Mouse (Mus musculus) limb, embryonic 12.5 days (tissue): ENCODE results near the gene Kif14. TPM values are rescaled to one million over a fixed set of nuclear protein-coding genes. Genes with fewer than 3 reads are reported as not detected.

Source experiments
- ATAC-seq: fragments of 200-750 bp; cut with Nextera tagmentation; 2 replicates; pipeline ENCODE4 v1.8.0; 2017; ENCODE audit warnings: low read depth, moderate TSS enrichment; ENCODE audit not compliant: insufficient number of reproducible peaks, insufficient read depth, low FRiP score, low TSS enrichment
- H3K27ac ChIP-seq: fragments of 300-500 bp; sonication (generic); 2 replicates; pipeline ENCODE4 v1.5.1; 2016; ENCODE audit warnings: mild to moderate bottlenecking, moderate library complexity
- H3K27me3 ChIP-seq: fragments of 300-500 bp; sonication (generic); 2 replicates; pipeline ENCODE4 v1.6.1; 2016; ENCODE audit warnings: mild to moderate bottlenecking, moderate library complexity
- H3K36me3 ChIP-seq: fragments of 300-500 bp; sonication (generic); 2 replicates; pipeline ENCODE4 v1.6.1; 2016; ENCODE audit warnings: mild to moderate bottlenecking, moderate library complexity
- H3K4me1 ChIP-seq: fragments of 300-500 bp; sonication (generic); replicated peaks from 2 replicates; pipeline ENCODE4 v1.6.1; 2016
- H3K4me2 ChIP-seq: fragments of 300-500 bp; sonication (generic); 2 replicates; pipeline ENCODE4 v1.6.1; 2016; ENCODE audit warnings: mild to moderate bottlenecking, moderate library complexity
- H3K4me3 ChIP-seq: fragments of 300-500 bp; sonication (generic); replicated peaks from 2 replicates; pipeline ENCODE4 v1.5.1; 2016; ENCODE audit warnings: mild to moderate bottlenecking
- H3K9ac ChIP-seq: fragments of 300-500 bp; sonication (generic); replicated peaks from 2 replicates; pipeline ENCODE4 v1.6.1; 2016; ENCODE audit warnings: mild to moderate bottlenecking, moderate library complexity
- H3K9me3 ChIP-seq: fragments of 300-500 bp; sonication (generic); 2 replicates; pipeline ENCODE4 v1.6.1; 2016; ENCODE audit warnings: mild to moderate bottlenecking, moderate library complexity
- WGBS: fragments of 180-500 bp; shearing (Covaris S2); methylation state at CpG from one replicate; pipeline ENCODE4 v1.1.7; 2016; 5-methylcytosine and 5-hydroxymethylcytosine counted together
- polyA plus RNA-seq: library from polyadenylated mRNA; unstranded; fragments of >200 nt; fragmentation: Nextera tagmentation; extraction: Ambion mirVana; gene quantifications from 2 replicates; pipeline ENCODE4 v1.2.1, GENCODE M21; 2016

Gene Kif14
- polyA plus RNA-seq, 1 experiment from 2014 or later = 8.8 TPM

DNA sequence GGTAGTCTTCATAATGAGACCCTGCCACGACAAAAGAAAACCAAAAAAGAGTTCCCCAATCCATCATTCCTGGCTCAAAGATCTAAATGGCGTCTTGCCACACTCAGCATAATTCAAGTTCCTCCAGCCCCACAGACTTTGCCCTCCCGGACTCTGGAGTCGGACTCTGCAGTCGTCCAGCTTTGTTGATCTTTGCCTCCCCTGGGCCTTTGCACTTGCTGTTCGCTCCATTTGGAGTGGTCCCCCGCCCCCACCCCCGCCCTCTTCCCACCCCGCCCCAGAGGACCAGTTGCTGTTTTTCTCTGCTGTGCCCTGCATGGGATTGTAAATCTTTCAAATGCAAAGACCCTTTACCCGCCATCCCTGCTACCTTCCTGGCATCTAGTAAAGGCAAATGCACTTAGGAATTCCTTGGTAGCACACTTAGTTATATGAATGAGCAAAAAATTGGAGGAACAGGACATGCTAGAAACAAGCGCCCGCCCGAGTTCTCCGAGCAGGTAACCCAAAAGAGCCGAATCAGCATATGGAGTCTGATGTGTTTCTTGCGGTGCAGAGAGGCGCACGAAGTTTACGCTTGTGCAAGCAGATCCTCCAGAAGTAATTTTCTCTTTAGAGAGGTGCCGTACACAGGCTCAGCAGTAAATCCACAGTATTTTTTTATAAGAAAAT, 103.6 kb downstream of the Kif14 start:
- peaks cover 2% of the 10 kb centered on the region; the same call in 1 of the 2 replicates for H3K27me3 ChIP-seq
- no peaks in the 10 kb centered on the region for H3K36me3 ChIP-seq
- peak overlapping the region; percentile 48 for H3K4me2 ChIP-seq
- H3K4me3 ChIP-seq = peak overlapping the region; percentile 19; the same call in 1 of the 2 replicates
- 35% methylated on average over 20 of the region's 20 CpGs for WGBS
- H3K27ac ChIP-seq = no peak overlapping the region
- H3K9me3 ChIP-seq = no peaks in the 10 kb centered on the region
- H3K9ac ChIP-seq = no peak overlapping the region; the same call in 1 of the 2 replicates
- peaks cover 12% of the 10 kb centered on the region; the same call in 1 of the 2 replicates for H3K4me1 ChIP-seq
- no peak for ATAC-seq

DNA sequence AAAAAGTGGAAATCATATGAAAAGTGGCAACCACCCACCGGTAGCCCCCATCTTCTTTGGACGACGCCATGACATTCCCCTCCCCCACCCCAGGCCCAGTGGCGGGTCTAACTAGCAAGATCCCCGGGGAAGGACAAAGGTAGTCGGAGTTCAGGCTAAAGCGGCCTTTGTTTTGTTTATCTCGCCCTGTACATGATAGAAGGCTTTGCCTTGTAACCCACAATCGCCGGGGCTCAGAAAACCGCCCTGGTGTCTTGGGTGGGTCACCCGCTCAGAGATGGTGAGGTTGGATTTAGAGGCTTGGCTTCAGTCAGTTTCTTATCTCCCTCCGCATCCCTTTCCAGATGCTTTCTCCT, 104.1 kb downstream of the Kif14 start:
- Histone ChIP-seq H3K4me2 (peak overlapping the region; percentile 48), H3K27me3 (peaks cover 2% of the 10 kb centered on the region; the same call in 1 of the 2 replicates), H3K9me3 (no peaks in the 10 kb centered on the region), H3K4me3 (peak overlapping the region; percentile 19; the same call in 1 of the 2 replicates), H3K27ac (no peak overlapping the region), H3K36me3 (no peaks in the 10 kb centered on the region), H3K4me1 (peaks cover 12% of the 10 kb centered on the region; the same call in 1 of the 2 replicates), H3K9ac (no peak overlapping the region)
- WGBS = 19% methylated on average over 13 of the region's 13 CpGs
- no peak for ATAC-seq

DNA sequence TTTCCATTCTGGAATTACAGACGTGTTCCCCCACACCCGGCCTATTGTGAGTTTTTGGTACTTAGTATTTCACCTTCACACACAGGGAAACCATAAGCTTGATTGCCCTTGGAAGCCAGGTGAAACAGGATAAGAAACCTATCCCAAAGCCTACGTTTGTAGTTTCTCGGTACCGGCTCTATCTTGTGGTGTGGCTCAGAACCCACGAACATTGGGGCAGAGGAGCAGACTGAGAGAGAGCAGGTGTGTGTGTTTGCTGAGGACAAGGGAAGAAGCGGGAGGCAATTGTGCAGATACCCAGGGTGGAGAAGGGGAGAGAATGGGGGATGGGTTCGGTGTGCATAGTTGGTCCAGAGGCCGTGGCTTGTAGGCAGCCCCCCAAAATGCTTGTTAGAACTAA, 104.8 kb downstream of the Kif14 start:
- 89% methylated on average over 9 of the region's 9 CpGs for WGBS

DNA sequence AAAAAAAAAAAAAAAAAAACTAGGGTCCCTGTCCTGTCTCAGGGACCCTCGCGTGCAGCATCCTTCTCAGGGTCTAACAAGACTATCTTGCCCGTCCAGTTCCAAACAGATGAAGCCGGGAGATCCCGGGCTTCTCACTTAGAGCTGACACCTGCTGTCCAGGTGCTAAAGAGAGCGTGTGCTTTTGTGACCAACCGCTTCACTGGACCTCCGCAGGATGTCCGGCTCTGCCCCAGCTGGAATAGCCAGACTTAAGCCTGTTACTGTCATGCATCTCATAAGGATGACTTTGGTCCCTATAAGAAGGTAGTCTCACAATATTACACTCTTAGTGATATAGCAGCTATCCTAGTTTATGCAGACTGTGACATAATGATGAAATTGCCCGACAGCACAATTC, 105.4 kb downstream of the Kif14 start:
- Histone ChIP-seq H3K4me3 (no peak overlapping the region), H3K9me3 (no peaks in the 10 kb centered on the region), H3K4me2 (no peak overlapping the region), H3K9ac (no peak overlapping the region), H3K36me3 (no peaks in the 10 kb centered on the region), H3K27me3 (peaks cover 6% of the 10 kb centered on the region; the same call in 1 of the 2 replicates), H3K27ac (no peak overlapping the region), H3K4me1 (peaks cover 12% of the 10 kb centered on the region; the same call in 1 of the 2 replicates)
- ATAC-seq = no peak
- 83% methylated on average over 10 of the region's 10 CpGs for WGBS

More for the DNA sequence above, 104.8 kb downstream of the Kif14 start:
- H3K4me3 ChIP-seq = no peak overlapping the region
- no peak overlapping the region for H3K9ac ChIP-seq
- H3K36me3 ChIP-seq = no peaks in the 10 kb centered on the region
- H3K4me2 ChIP-seq = no peak overlapping the region
- ATAC-seq = no peak
- H3K4me1 ChIP-seq = peaks cover 12% of the 10 kb centered on the region; the same call in 1 of the 2 replicates
- H3K9me3 ChIP-seq = no peaks in the 10 kb centered on the region
- H3K27ac ChIP-seq = no peak overlapping the region
- H3K27me3 ChIP-seq = peaks cover 2% of the 10 kb centered on the region; the same call in 1 of the 2 replicates

DNA sequence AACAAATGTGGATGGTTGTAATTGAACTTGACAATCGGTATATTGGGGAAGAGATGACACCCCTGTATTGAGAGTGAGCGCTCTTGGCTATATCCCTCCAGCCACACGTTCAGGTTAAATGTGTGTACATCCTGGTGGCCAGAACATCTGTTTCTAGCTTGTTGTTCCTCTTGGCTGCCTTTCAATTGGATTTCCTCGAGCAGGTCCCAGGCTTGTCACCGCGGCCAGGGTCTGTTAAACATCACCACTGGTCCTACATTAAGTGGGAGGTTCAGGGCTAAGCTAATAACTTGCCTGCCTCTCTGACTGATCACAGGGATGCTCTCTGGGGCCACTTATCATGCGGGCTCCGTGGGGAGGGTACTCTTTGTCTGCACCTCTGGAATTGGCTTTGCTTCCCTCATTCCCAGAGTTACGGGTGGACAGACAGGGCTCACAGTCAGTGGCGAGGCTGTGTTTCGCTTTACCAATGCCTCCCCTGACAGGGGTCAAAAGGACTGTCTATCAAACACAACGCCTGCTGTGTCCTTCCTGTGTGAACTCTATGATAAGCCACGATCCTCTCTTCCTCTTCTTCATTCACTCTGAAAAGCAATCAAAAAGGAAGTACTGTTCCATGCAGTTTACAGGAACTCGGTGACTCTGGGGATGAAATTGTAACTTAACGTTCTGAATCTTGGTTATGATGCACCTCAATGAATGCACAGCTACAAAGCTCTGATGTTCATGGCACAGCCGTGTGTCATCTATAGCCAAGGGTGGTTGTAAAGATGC, 111.9 kb downstream of the Kif14 start:
- Histone ChIP-seq H3K36me3 (no peaks in the 10 kb centered on the region), H3K9ac (no peak overlapping the region), H3K27me3 (peaks cover 19% of the 10 kb centered on the region), H3K9me3 (no peaks in the 10 kb centered on the region), H3K27ac (no peak overlapping the region), H3K4me3 (no peak overlapping the region), H3K4me2 (peak overlapping the region; percentile 19; the same call in 1 of the 2 replicates), H3K4me1 (peaks cover 14% of the 10 kb centered on the region)
- WGBS = 30% methylated on average over 16 of the region's 16 CpGs
- ATAC-seq = peak; percentile 53; the same call in 1 of the 2 replicates

DNA sequence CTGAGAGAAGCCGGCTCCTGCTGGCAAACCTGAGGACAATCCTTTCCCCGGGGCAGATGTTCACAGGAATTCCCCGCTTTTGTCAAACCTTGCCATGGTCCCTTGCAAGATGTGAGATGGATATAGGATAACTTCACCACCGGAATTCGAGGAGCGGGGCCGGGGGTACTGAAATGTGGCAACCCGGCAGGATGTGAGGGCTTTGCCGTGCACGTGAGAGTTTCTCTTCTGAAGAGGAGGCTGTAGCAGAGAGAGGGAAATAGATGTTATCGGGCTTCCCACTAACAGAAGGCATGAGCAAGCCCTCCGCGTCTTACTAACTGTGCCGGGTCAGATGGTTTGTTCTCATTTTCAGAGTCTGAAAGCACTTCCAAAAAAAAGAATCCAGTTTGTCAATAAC, 113.2 kb downstream of the Kif14 start:
- no peak for ATAC-seq
- H3K36me3 ChIP-seq = no peaks in the 10 kb centered on the region
- H3K27me3 ChIP-seq = peaks cover 19% of the 10 kb centered on the region
- peaks cover 21% of the 10 kb centered on the region for H3K4me1 ChIP-seq
- no peak overlapping the region for H3K4me3 ChIP-seq
- H3K9ac ChIP-seq = no peak overlapping the region
- no peak overlapping the region for H3K27ac ChIP-seq
- H3K4me2 ChIP-seq = no peak overlapping the region
- H3K9me3 ChIP-seq = no peaks in the 10 kb centered on the region
- WGBS = 85% methylated on average over 14 of the region's 14 CpGs

DNA sequence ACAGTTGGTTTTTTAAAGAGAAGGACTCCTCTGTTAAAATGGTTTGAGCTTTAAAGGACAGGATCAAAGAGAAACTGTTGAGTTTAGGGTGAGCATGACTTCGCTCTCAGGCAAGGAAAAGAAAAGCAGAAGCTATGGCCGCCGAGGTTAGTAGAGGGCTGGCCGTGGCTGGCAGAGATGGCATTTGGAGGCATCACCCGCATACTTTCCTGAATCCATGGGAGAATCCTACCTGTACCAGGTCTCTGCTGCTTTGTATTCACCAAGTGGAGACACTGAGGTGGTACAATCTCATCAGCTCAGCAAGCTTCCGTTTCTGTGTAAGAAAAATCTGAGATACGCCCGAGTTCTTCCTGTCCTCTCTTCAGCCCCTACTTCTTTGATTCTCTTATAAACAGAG, 114.1 kb downstream of the Kif14 start:
- 87% methylated on average over 8 of the region's 8 CpGs for WGBS
- no peaks in the 10 kb centered on the region for H3K36me3 ChIP-seq
- ATAC-seq = no peak
- H3K4me1 ChIP-seq = peaks cover 21% of the 10 kb centered on the region
- no peaks in the 10 kb centered on the region for H3K9me3 ChIP-seq
- no peak overlapping the region for H3K4me2 ChIP-seq
- no peak overlapping the region for H3K4me3 ChIP-seq
- H3K27me3 ChIP-seq = peaks cover 19% of the 10 kb centered on the region
- no peak overlapping the region for H3K9ac ChIP-seq
- H3K27ac ChIP-seq = no peak overlapping the region

Other genes starting within 250 kb of the Kif14 start
- 25.4 and 28.4 TPM in 2 replicates for gene Inava, start 232.1 kb upstream of the Kif14 start, polyA plus RNA-seq
- not detected in 2 replicates for gene Gpr25, start 205.5 kb upstream of the Kif14 start, polyA plus RNA-seq
- gene Camsap2, start 120.2 kb upstream of the Kif14 start, polyA plus RNA-seq = 15.6 and 15.8 TPM in 2 replicates
- 20.9 and 21.1 TPM in 2 replicates for gene Ddx59, start 51.1 kb upstream of the Kif14 start, polyA plus RNA-seq
- gene Zfp281, start 158.6 kb downstream of the Kif14 start, polyA plus RNA-seq = 31.3 and 33.3 TPM in 2 replicates